Mouse (Mus musculus): ENCODE results near the gene Trim7.
"Not testable (repeated sequence)": the region's sequence is repeated elsewhere in the genome, so short reads cannot be mapped to it uniquely, and the experiment has no call there.

DNA sequence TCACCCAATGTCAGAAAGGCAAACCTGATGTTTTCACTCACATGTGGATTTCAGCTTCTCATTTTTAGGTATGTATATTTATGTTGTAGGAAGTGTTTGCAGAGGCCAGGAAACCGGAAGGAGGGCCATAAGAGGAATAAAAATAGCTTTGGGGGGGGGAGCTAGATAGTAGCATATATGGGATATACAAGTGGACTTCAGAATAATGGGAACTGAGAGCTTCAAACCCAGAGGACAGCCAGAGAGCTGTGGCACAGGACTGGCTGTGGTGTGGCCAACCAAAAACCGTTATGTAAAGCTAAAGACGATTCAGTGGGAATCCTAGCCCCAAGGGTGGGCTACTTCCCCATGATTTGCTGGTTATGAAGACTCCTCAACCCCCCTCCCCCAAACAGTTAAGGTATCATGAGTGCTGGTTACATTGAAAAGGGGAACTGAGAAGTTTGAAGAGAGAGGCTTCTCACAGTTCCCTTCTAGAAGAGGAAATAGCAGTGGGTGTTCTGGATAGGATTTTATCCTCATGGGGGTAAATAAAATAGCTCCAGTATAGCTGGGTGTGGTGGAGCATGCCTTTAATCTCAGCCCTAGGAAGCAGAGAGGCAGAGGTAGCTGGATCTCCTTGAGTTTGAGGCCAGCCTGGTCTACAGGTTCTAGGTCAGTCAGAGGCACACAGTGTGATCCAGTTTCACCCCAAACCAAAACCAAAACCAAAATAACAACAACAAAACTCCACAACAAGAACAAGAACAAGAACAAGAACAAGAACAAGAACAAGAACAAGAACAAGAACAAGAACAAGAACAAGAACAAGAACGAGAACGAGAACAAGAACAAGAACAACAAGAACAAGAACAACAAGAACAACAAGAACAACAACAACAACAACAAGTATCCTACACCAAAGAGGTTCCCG lies 75.0 kb downstream of the Trim7 start:
- not testable (repeated sequence) for TF ChIP-seq CTCF (IDR thresholded peaks at IDR 0.05; ENCODE audit: control insufficient read depth, insufficient read depth, low read length); POLR2A (IDR thresholded peaks at IDR 0.05; ENCODE audit: borderline replicate concordance, control insufficient read depth, low read depth, low read length)

Measured in bone marrow, adult 2 months (tissue).